Mouse (Mus musculus): ENCODE data around the gene Cd99l2. TPM values are rescaled to one million over a fixed set of nuclear protein-coding genes. Genes with fewer than 3 reads are reported as not detected.

Gene Cd99l2
- total and polyA plus RNA-seq, 2 experiments from 2014 or later = 74.8 to 85.6 TPM

- H3K27me3 ChIP-seq (ENCODE audit: insufficient read depth, low read length) = no peaks in the 10 kb centered on the region
- H3K9ac ChIP-seq (replicated peaks; ENCODE audit: low read length, poor library complexity, severe bottlenecking) = no peak overlapping the region
- no peak for TF ChIP-seq CTCF (IDR thresholded peaks at IDR 0.05)
- DNase-seq (ENCODE audit: low spot score) (no peak), ATAC-seq (ENCODE audit: low FRiP score) (no peak)
- H3K4me3 ChIP-seq (ENCODE audit: low read depth, low read length) = no peak overlapping the region
- H3K27ac ChIP-seq (ENCODE audit: low read depth, low read length) = no peak overlapping the region
- H3K36me3 ChIP-seq (ENCODE audit: insufficient read depth, low read length) = no peaks in the 10 kb centered on the region
- no peaks in the 10 kb centered on the region for H3K4me1 ChIP-seq (ENCODE audit: insufficient read depth, low read length)
- WGBS = 60% methylated on average over 3 of the region's 3 CpGs
- H3K9me3 ChIP-seq (ENCODE audit: low read length) = no peaks in the 10 kb centered on the region
- H3K4me2 ChIP-seq (ENCODE audit: low read depth, low read length, poor library complexity, severe bottlenecking) = no peak overlapping the region
These were observed 17.6 kb downstream of the Cd99l2 start for GRCm38 (mm10) chrX:71475084-71475483.

- no peak overlapping the region for H3K27ac ChIP-seq (ENCODE audit: low read depth, low read length)
These were observed 18.2 kb downstream of the Cd99l2 start for GRCm38 (mm10) chrX:71474296-71474956.

GRCm38 (mm10) chrX:71468639-71469295, 23.9 kb downstream of the Cd99l2 start:
- no peaks in the 10 kb centered on the region for H3K9me3 ChIP-seq (ENCODE audit: low read length)
- DNase-seq (ENCODE audit: low spot score) = no peak
- no peak for ATAC-seq (ENCODE audit: low FRiP score)
- no peak overlapping the region for H3K4me2 ChIP-seq (ENCODE audit: low read depth, low read length, poor library complexity, severe bottlenecking)
- no peak for TF ChIP-seq CTCF (IDR thresholded peaks at IDR 0.05)
- H3K36me3 ChIP-seq (ENCODE audit: insufficient read depth, low read length) = no peaks in the 10 kb centered on the region
- H3K4me3 ChIP-seq (ENCODE audit: low read depth, low read length) = no peak overlapping the region
- no peak overlapping the region for H3K27ac ChIP-seq (ENCODE audit: low read depth, low read length)
- H3K4me1 ChIP-seq (ENCODE audit: insufficient read depth, low read length) = no peaks in the 10 kb centered on the region
- H3K27me3 ChIP-seq (ENCODE audit: insufficient read depth, low read length) = no peaks in the 10 kb centered on the region
- H3K9ac ChIP-seq (replicated peaks; ENCODE audit: low read length, poor library complexity, severe bottlenecking) = no peak overlapping the region
- 88% methylated on average over 5 of the region's 5 CpGs for WGBS

More at GRCm38 (mm10) chrX:71474296-71474956, 18.2 kb downstream of the Cd99l2 start:
- no peaks in the 10 kb centered on the region for H3K9me3 ChIP-seq (ENCODE audit: low read length)
- no peak for DNase-seq (ENCODE audit: low spot score)
- TF ChIP-seq CTCF (IDR thresholded peaks at IDR 0.05) = no peak
- no peak overlapping the region for H3K9ac ChIP-seq (replicated peaks; ENCODE audit: low read length, poor library complexity, severe bottlenecking)
- H3K4me2 ChIP-seq (ENCODE audit: low read depth, low read length, poor library complexity, severe bottlenecking) = no peak overlapping the region
- H3K36me3 ChIP-seq (ENCODE audit: insufficient read depth, low read length) = no peaks in the 10 kb centered on the region
- ATAC-seq (ENCODE audit: low FRiP score) = no peak
- no peak overlapping the region for H3K4me3 ChIP-seq (ENCODE audit: low read depth, low read length)
- 78% methylated on average over 3 of the region's 3 CpGs for WGBS
- H3K4me1 ChIP-seq (ENCODE audit: insufficient read depth, low read length) = no peaks in the 10 kb centered on the region
- no peaks in the 10 kb centered on the region for H3K27me3 ChIP-seq (ENCODE audit: insufficient read depth, low read length)

GRCm38 (mm10) chrX:71467491-71467890, 25.2 kb downstream of the Cd99l2 start:
- no peak overlapping the region for H3K4me2 ChIP-seq (ENCODE audit: low read depth, low read length, poor library complexity, severe bottlenecking)
- TF ChIP-seq CTCF (IDR thresholded peaks at IDR 0.05) = no peak
- H3K4me1 ChIP-seq (ENCODE audit: insufficient read depth, low read length) = no peaks in the 10 kb centered on the region
- H3K36me3 ChIP-seq (ENCODE audit: insufficient read depth, low read length) = no peaks in the 10 kb centered on the region
- no peak for DNase-seq (ENCODE audit: low spot score)
- no peaks in the 10 kb centered on the region for H3K27me3 ChIP-seq (ENCODE audit: insufficient read depth, low read length)
- H3K27ac ChIP-seq (ENCODE audit: low read depth, low read length) = no peak overlapping the region
- 93% methylated on average over 3 of the region's 3 CpGs for WGBS
- ATAC-seq (ENCODE audit: low FRiP score) = no peak
- H3K9me3 ChIP-seq (ENCODE audit: low read length) = no peaks in the 10 kb centered on the region
- H3K4me3 ChIP-seq (ENCODE audit: low read depth, low read length) = no peak overlapping the region
- no peak overlapping the region for H3K9ac ChIP-seq (replicated peaks; ENCODE audit: low read length, poor library complexity, severe bottlenecking)

GRCm38 (mm10) chrX:71465417-71465816, 27.2 kb downstream of the Cd99l2 start:
- DNase-seq (ENCODE audit: low spot score) = no peak
- Histone ChIP-seq H3K9ac (replicated peaks; ENCODE audit: low read length, poor library complexity, severe bottlenecking) (no peak overlapping the region), H3K4me2 (ENCODE audit: low read depth, low read length, poor library complexity, severe bottlenecking) (no peak overlapping the region), H3K36me3 (ENCODE audit: insufficient read depth, low read length) (no peaks in the 10 kb centered on the region), H3K27me3 (ENCODE audit: insufficient read depth, low read length) (no peaks in the 10 kb centered on the region), H3K27ac (ENCODE audit: low read depth, low read length) (no peak overlapping the region), H3K4me3 (ENCODE audit: low read depth, low read length) (no peak overlapping the region), H3K4me1 (ENCODE audit: insufficient read depth, low read length) (no peaks in the 10 kb centered on the region), H3K9me3 (ENCODE audit: low read length) (no peaks in the 10 kb centered on the region)
- TF ChIP-seq CTCF (IDR thresholded peaks at IDR 0.05) = no peak
- no peak for ATAC-seq (ENCODE audit: low FRiP score)
- 89% methylated on average over 1 of the region's 1 CpGs for WGBS

- ATAC-seq (ENCODE audit: low FRiP score) (no peak), DNase-seq (ENCODE audit: low spot score) (no peak)
- Histone ChIP-seq H3K27me3 (ENCODE audit: insufficient read depth, low read length) (no peaks in the 10 kb centered on the region), H3K9ac (replicated peaks; ENCODE audit: low read length, poor library complexity, severe bottlenecking) (no peak overlapping the region), H3K36me3 (ENCODE audit: insufficient read depth, low read length) (no peaks in the 10 kb centered on the region), H3K9me3 (ENCODE audit: low read length) (no peaks in the 10 kb centered on the region), H3K27ac (ENCODE audit: low read depth, low read length) (no peak overlapping the region), H3K4me3 (ENCODE audit: low read depth, low read length) (no peak overlapping the region), H3K4me2 (ENCODE audit: low read depth, low read length, poor library complexity, severe bottlenecking) (no peak overlapping the region), H3K4me1 (ENCODE audit: insufficient read depth, low read length) (no peaks in the 10 kb centered on the region)
- no peak for TF ChIP-seq CTCF (IDR thresholded peaks at IDR 0.05)
- 73% methylated on average over 7 of the region's 7 CpGs for WGBS
These were observed 28.4 kb downstream of the Cd99l2 start for GRCm38 (mm10) chrX:71464138-71464826.

All from midbrain, postnatal 0 days (tissue).